Mouse (Mus musculus) hindbrain, embryonic 13.5 days (tissue): ENCODE measurements at regions not wholly inside any gene's neighbourhood (a gene's known extent, or its start where the extent isn't known, plus 50 kb on each side); places are given as distances from the start of the nearest gene placed in this dataset.
"Not testable (repeated sequence)": the region's sequence is repeated elsewhere in the genome, so short reads cannot be mapped to it uniquely, and the experiment has no call there.

Experiments used
- ATAC-seq: fragments of 200-750 bp; cut with Nextera tagmentation; 2 replicates; pipeline ENCODE4 v1.8.0; 2017; ENCODE audit warnings: moderate TSS enrichment; ENCODE audit not compliant: low FRiP score
- H3K27ac ChIP-seq: fragments of 300-500 bp; sonication (generic); 2 replicates; pipeline ENCODE4 v1.5.1; 2015; ENCODE audit warnings: inconsistent platforms, mild to moderate bottlenecking, moderate library complexity
- H3K27me3 ChIP-seq: fragments of 300-500 bp; sonication (generic); 2 replicates; pipeline ENCODE4 v1.6.1; 2015; ENCODE audit warnings: mild to moderate bottlenecking, inconsistent platforms
- H3K36me3 ChIP-seq: fragments of 300-500 bp; sonication (generic); 2 replicates; pipeline ENCODE4 v1.6.1; 2015; ENCODE audit warnings: mild to moderate bottlenecking, inconsistent platforms
- H3K4me1 ChIP-seq: fragments of 300-500 bp; sonication (generic); replicated peaks from 2 replicates; pipeline ENCODE4 v1.6.1; 2015; ENCODE audit warnings: inconsistent platforms
- H3K4me2 ChIP-seq: fragments of 300-500 bp; sonication (generic); 2 replicates; pipeline ENCODE4 v1.6.1; 2015; ENCODE audit warnings: inconsistent platforms, mild to moderate bottlenecking, moderate library complexity
- H3K4me3 ChIP-seq: fragments of 300-500 bp; sonication (generic); 2 replicates; pipeline ENCODE4 v1.5.1; 2015; ENCODE audit warnings: mild to moderate bottlenecking, inconsistent platforms
- H3K9ac ChIP-seq: fragments of 300-500 bp; sonication (generic); 2 replicates; pipeline ENCODE4 v1.6.1; 2015; ENCODE audit warnings: mild to moderate bottlenecking, inconsistent platforms
- H3K9me3 ChIP-seq: fragments of 300-500 bp; sonication (generic); 2 replicates; pipeline ENCODE4 v1.6.1; 2016; ENCODE audit warnings: inconsistent platforms
- WGBS: fragments of 180-500 bp; shearing (Covaris S2); methylation state at CpG from one replicate; pipeline ENCODE4 v1.1.7; 2015; 5-methylcytosine and 5-hydroxymethylcytosine counted together

DNA sequence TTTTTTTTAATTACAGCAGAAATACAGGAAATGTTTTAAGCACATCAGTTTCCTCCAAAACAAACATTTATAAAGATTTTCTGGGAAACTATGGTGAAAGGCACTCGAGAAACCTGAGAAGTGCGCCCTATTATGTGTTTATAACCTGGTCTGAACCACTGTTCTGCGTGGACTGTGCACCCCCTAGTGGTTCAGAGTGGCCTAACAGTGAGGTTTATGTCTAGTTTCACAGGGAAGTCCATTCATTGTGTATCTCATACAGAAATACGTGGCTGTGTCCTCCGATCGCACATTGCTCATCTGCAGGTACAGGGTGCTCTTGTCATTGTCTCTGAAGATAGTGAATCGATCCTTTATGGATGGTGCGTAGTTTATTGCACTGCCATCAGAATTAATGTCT lies 504.3 kb downstream of the Adam6a start:
- H3K9me3 ChIP-seq, H3K27me3 ChIP-seq, H3K4me3 ChIP-seq, H3K4me2 ChIP-seq, ATAC-seq, H3K9ac ChIP-seq, H3K36me3 ChIP-seq, H3K4me1 ChIP-seq, H3K27ac ChIP-seq: not testable (repeated sequence)
- WGBS: 66% methylated on average over 8 of the region's 8 CpGs

GRCm38 (mm10) chr12:114053341-114053740 lies 509.6 kb downstream of the Adam6a start:
- Histone ChIP-seq H3K27ac (no peak overlapping the region), H3K9ac (no peak overlapping the region), H3K4me2 (no peak overlapping the region), H3K4me1 (no peaks in the 10 kb centered on the region), H3K27me3 (no peaks in the 10 kb centered on the region), H3K4me3 (no peak overlapping the region), H3K36me3 (no peaks in the 10 kb centered on the region), H3K9me3 (no peaks in the 10 kb centered on the region)
- 95% methylated on average over 2 of the region's 2 CpGs for WGBS
- ATAC-seq: no peak

DNA sequence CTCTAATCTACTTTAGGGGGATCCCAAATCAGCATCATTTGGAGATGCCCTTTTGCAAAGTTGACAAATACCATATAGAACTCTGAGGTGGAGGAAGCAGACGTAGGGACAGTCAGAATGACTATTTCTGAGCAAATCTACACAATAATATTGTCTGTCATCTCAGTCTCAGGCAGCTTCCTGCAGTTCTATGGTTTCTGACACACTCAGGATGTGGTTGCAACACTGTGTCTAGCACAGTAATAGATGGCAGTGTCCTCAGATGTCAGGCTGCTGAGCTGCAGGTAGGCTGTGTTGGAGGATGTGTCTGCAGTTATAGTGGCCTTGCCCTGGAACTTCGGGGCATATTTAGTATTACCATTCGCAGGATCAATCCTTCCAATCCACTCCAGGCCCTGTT lies 515.9 kb downstream of the Adam6a start:
- Histone ChIP-seq H3K9me3 (peaks cover 3% of the 10 kb centered on the region; the same call in 1 of the 2 replicates), H3K4me1 (no peaks in the 10 kb centered on the region), H3K4me2 (no peak overlapping the region), H3K9ac (no peak overlapping the region), H3K27ac (no peak overlapping the region), H3K4me3 (no peak overlapping the region), H3K36me3 (no peaks in the 10 kb centered on the region), H3K27me3 (no peaks in the 10 kb centered on the region)
- ATAC-seq: no peak
- 69% methylated on average over 3 of the region's 3 CpGs for WGBS

DNA sequence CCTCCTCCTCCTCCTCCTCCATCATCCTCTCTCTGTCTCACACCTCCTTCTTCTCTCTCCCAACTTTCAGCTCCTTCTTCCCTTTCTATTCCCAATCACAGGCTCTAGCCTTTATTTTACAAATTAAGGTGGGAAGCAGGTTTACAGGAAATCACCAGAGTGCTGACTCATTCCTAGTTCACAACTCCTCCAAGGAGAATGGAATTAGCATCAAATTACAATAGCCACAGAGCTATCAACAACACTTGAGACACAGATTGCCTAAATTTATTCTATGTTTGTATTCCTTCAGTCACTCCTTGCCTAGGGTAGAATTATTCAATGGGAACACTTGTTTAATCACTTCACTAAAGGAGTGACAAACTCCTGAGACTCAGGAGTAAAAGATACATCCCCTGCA lies 523.5 kb downstream of the Adam6a start:
- H3K9ac ChIP-seq: no peak overlapping the region
- H3K36me3 ChIP-seq: no peaks in the 10 kb centered on the region
- peaks cover 4% of the 10 kb centered on the region; the same call in 1 of the 2 replicates for H3K9me3 ChIP-seq
- no peaks in the 10 kb centered on the region for H3K27me3 ChIP-seq
- no peak for ATAC-seq
- no peak overlapping the region for H3K27ac ChIP-seq
- H3K4me1 ChIP-seq: no peaks in the 10 kb centered on the region
- H3K4me2 ChIP-seq: no peak overlapping the region
- no peak overlapping the region for H3K4me3 ChIP-seq

DNA sequence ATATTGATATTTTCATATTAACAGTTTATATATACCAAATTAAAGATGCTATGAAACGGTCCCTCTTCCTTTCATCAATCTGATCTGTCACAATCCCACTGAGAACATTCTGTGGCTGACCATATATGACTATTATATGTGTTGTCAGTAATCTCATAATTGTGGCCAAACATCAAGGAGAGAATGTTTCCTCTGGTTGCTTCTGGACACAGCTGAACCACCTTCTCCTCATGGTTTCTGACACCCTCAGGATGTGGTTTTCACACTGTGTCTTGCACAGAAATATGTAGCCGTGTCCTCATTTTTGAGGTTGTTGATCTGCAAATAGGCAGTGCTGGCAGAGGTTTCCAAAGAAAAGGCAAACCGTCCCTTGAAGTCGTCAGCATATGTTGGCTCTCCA lies 565.0 kb downstream of the Adam6a start:
- not testable (repeated sequence) for H3K4me2 ChIP-seq, H3K27me3 ChIP-seq, H3K9ac ChIP-seq, ATAC-seq, H3K36me3 ChIP-seq, H3K9me3 ChIP-seq, H3K27ac ChIP-seq, H3K4me3 ChIP-seq, H3K4me1 ChIP-seq
- 88% methylated on average over 4 of the region's 4 CpGs for WGBS

GRCm38 (mm10) chr12:114134897-114135296 lies 591.2 kb downstream of the Adam6a start:
- Histone ChIP-seq H3K4me2 (no peak overlapping the region), H3K4me1 (no peaks in the 10 kb centered on the region), H3K9me3 (peaks cover 35% of the 10 kb centered on the region), H3K27ac (no peak overlapping the region), H3K4me3 (no peak overlapping the region), H3K27me3 (no peaks in the 10 kb centered on the region), H3K9ac (no peak overlapping the region), H3K36me3 (no peaks in the 10 kb centered on the region)
- no peak for ATAC-seq
- 46% methylated on average over 1 of the region's 1 CpGs for WGBS

GRCm38 (mm10) chr12:114148779-114149178 lies 605.1 kb downstream of the Adam6a start:
- H3K4me2 ChIP-seq: no peak overlapping the region
- H3K27me3 ChIP-seq: no peaks in the 10 kb centered on the region
- ATAC-seq: no peak
- H3K9me3 ChIP-seq: peaks cover 67% of the 10 kb centered on the region
- H3K27ac ChIP-seq: no peak overlapping the region
- no peaks in the 10 kb centered on the region for H3K36me3 ChIP-seq
- 89% methylated on average over 4 of the region's 4 CpGs for WGBS
- no peak overlapping the region for H3K4me3 ChIP-seq
- H3K4me1 ChIP-seq: no peaks in the 10 kb centered on the region
- H3K9ac ChIP-seq: no peak overlapping the region

- no peak overlapping the region for H3K9ac ChIP-seq
- H3K4me2 ChIP-seq: no peak overlapping the region
- 84% methylated on average over 2 of the region's 2 CpGs for WGBS
- ATAC-seq: no peak
- no peaks in the 10 kb centered on the region for H3K27me3 ChIP-seq
- H3K9me3 ChIP-seq: peaks cover 11% of the 10 kb centered on the region; the same call in 1 of the 2 replicates
- no peak overlapping the region for H3K27ac ChIP-seq
- no peak overlapping the region for H3K4me3 ChIP-seq
- no peaks in the 10 kb centered on the region for H3K4me1 ChIP-seq
- no peaks in the 10 kb centered on the region for H3K36me3 ChIP-seq
These were observed 628.6 kb downstream of the Adam6a start for GRCm38 (mm10) chr12:114172305-114172704.

DNA sequence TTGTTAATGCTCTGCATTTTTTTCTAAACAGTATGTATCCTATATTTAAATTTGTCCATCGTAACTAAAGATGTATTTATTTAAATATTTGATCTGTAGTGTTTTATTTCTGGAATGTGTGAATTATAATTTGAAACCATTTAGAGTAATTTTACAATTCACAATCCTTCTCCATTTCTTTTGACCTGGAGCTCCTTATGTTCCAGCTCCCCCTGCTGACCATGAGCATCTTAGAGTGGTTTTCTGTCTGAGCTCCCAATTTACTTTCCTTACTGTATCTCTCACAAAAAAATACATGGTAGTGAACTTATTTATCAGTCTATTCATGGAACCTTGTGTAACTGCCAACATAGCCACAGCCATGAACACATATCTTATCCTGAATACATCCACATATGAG lies 655.8 kb downstream of the Adam6a start:
- Histone ChIP-seq H3K27me3 (no peaks in the 10 kb centered on the region), H3K4me1 (no peaks in the 10 kb centered on the region), H3K36me3 (no peaks in the 10 kb centered on the region), H3K4me3 (no peak overlapping the region), H3K9me3 (peaks cover 25% of the 10 kb centered on the region), H3K4me2 (no peak overlapping the region), H3K27ac (no peak overlapping the region), H3K9ac (no peak overlapping the region)
- 76% methylated on average over 1 of the region's 1 CpGs for WGBS
- no peak for ATAC-seq

DNA sequence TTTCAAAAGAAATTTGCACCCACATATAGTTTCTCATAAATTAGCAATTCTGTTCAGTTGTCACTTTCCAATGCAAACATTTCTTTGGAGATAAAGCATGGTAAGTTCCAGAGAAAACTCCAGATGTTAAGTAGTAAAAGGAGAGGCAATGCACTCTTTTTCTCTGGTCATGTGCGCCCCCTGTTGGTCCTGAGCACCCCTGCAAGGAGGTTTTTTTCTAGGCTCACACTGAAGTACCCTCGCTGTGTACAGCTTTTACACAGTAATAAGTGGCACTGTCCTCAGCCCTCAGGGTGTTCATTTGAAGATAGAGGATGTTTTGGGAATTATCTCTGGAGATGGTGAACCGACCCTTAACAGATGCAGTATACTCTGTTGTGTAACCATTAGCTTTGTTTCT lies 678.8 kb downstream of the Adam6a start:
- H3K9ac ChIP-seq: no peak overlapping the region
- no peak for ATAC-seq
- H3K27me3 ChIP-seq: no peaks in the 10 kb centered on the region
- peaks cover 31% of the 10 kb centered on the region for H3K9me3 ChIP-seq
- 27% methylated on average over 3 of the region's 3 CpGs for WGBS
- no peak overlapping the region for H3K4me3 ChIP-seq
- no peak overlapping the region for H3K4me2 ChIP-seq
- H3K27ac ChIP-seq: no peak overlapping the region
- H3K4me1 ChIP-seq: no peaks in the 10 kb centered on the region
- H3K36me3 ChIP-seq: no peaks in the 10 kb centered on the region
